Mouse (Mus musculus) kidney, adult 9 months (tissue): ENCODE data around the gene Ankrd24.

Source experiments
- DNase-seq: peaks from one replicate; pipeline ENCODE4 v3.0.0; 2022

Ankrd24 gene

DNA sequence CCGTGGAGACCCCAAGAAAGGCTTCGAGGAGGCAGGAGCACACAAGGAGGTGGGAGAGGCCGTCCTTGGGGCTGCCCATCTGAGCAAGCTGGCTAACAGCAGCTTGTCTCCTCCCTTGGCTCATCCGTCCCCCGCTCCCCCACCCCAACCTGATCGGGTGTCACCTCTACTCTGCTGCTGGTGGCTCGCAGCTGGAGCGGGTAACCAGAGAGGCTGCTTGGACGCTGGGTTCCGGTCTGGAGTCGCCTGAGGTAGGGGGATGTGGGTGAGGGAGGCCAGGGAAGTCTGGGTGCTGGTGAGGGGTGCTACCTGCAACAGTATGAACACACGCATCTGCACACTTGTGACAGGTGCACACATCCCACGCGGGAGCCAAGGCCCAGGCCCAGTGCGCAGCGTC, at the start of gene Ankrd24:
TSS of gene Ankrd24 (plus strand) at position 151 of the 400 bp plus-strand sequence.
- no peak for DNase-seq

DNA sequence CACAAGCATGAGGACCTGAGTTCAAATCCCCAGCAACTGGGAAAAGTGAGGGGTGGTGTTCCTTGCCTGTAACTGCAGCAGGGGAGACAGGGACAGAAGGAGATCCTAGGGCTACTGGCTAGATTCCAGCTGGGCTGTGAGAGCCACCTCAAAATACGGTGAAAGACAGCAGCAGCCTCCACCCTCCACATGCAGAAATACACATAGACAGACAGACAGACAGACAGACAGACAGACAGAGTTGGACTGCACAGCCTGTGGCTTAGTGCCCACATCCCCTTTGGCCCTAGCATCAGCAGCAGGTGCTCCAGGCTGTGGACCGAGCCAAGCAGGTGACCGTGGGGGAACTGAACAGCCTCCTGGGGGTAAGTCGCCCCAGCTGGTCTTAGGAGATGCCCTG, 48.4 kb upstream of the Ankrd24 start:
- DNase-seq: no peak

DNA sequence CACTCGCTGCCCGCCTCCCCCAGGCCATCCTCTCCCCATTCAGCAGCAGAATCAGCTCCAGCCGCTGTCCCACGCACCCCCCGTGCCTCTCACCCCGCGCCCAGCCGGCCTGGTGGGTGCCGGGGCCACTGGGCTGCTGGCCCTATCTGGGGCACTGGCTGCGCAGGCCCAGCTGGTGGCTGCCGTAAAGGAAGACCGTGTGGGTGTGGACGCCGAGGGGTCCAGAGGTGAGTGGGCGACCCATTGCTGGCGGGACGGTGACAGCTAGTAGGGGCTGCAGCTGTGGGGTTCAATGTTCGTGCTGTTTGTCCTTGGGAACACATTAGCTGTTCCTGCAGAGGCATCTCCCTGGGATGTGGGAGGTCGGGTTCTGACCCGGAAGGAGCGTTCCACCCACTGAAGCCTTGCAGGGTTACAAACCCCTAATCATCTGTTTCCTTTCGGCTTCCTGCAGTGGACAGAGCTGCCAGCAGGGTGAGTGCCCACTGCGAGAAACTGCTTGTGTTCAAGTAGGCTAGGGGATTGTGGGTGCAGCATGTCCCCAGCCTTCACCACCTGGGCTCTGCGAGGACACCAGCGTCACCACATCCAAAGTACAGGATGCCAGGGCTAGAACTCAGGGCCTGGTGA, 47.8 kb upstream of the Ankrd24 start:
- no peak for DNase-seq

DNA sequence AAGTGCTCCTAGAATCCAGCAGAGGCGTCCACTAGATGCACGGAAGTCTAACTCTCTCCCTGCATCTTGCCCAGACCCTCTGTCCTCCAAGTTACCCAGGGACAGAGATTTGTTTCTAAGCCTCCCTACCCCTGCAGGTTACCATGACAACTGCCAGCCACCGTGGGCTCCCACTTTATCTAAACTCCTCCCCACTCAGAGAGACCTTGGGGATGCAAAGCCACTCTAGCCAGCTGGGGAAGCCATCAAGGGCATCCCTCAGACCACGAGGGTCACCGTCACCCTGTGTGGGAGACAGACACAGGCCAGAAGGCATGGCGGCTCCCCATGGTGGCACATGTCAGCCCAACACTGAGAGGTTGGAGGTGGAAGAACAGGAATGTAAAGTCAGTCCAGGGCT, 45.0 kb upstream of the Ankrd24 start:
- no peak for DNase-seq

DNA sequence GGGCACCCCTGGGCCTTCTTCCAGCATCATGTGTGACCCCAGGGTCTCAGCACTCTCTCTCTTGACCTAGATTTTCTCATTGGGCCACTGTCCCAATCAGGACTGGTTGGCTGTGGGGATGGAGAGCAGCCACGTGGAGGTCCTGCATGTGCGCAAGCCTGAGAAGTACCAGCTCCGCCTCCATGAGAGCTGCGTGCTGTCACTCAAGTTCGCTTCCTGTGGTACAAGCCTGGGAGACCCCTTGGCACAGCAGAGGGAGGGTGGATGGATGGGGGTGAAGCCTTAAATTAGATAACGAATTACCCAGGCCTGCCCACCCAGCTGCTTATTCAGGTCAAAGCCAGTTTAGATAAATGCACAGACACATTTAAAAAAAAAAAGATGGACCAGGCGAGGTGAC, 39.6 kb upstream of the Ankrd24 start:
- DNase-seq: no peak

DNA sequence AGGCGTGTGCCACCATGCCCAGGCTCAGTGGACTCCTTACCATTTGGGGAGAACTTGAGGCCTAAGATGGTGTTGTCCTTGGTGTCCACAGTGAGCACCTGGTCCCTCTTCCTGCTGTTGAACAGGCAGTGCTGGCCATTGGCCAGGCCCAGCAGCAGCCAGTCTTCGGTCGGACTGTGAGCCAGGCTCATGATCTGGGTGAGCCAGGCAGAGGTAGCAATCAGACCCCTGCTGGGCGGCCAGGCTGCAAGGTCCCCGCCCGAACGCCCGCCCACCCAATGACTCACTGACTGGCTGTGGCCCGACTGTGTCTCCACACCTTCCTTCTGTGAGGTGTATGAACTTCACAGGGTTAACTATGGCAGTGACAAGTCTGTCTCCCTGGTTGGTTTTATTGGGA, 36.5 kb upstream of the Ankrd24 start:
- no peak for DNase-seq

DNA sequence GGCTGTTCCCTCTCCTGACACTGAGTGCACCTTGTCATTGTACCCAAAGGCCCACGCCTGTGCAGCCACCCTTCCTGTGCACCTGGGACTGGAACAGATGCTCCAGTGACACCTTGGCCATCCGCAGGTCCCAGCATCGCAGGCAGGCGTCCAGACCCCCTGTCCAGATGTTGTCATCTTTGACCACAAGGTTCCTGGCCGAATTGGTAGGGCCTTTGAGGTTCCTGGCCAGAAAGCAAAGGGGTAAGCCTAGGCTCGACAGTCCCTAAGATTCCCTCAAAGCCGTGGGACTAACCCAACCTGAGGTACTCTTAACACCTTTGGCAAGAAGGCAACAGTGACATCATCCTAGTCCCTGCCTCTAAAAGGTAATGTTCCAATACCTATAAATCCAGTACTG, 35.7 kb upstream of the Ankrd24 start:
- DNase-seq: no peak

DNA sequence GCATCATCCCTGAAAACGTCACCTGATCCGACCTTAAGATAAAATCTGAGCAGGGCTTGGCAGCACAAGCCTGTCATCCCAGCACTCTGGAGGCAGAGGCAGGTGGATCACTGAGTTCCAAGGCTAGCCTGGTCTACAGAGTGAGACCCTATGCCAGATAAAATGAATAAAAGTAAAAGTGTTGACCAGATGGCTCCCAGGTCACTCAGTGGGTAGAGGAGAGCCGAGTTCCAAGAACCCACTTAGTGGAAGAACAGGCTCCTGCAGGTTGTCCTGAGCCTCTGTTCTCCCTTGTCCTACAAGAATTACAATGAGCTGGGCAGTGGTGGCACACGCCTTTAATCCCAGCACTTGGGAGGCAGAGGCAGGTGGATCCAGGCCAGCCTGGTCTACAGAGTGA, 35.1 kb upstream of the Ankrd24 start:
- no peak for DNase-seq

DNA sequence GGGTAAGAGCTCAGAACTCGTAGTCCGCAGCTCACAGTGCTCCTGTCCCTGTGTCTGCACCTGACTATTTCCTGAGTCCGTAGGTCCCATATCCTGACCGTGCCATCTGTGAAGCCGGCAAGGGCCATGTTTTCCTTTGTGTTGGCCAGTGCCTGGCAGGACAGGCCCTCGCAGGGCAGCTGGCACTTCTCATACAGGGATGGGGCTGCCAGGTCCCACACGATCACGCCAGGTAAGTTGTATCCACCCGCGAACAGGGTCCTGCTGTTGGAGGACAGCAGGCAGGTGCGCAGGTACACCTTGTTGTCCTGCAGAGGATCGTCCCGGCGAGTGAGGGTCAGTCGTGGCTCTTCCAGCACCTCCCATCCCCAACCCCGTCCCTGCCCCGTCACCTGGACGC, 34.4 kb upstream of the Ankrd24 start:
- DNase-seq: no peak

DNA sequence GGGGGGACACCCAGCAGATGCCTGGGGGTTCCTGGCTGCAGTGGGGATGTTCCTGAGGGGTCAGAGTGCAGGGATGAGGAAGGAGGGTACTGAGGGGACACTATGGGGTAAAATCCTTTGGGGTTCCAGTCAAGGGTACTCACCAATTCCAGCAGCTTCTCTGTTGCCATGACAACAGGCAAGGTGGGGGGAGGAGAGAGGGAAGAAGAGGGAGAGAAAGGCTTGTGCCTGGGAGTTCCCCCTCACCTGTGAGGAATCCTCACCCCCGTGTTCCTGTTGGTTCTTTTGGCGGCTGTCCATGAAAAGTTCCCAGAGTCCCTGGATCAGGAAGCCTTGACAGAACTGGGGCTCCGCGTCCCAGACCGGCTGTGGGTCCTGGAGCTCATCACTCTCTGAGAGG, 32.7 kb upstream of the Ankrd24 start:
- no peak for DNase-seq

DNA sequence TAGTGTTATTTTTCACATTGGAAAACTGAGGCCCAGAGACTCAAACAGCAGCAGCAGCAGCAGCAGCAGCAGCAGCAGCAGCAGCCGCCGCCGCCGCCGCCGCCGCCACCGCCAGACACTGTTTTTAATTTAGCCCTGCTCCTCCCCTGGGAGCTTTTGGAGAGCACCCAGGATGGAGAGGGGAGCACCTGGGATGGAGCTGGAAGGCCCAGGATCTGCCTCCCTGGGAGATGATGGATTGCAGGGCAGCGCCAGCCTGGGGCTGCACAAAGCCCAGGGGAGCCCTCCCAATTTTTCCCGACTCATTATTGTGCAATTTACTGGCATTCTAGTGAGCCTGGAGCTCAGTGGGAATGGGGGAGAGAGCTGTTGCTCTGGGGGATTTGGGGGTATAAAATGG, 31.7 kb upstream of the Ankrd24 start:
- DNase-seq: no peak

DNA sequence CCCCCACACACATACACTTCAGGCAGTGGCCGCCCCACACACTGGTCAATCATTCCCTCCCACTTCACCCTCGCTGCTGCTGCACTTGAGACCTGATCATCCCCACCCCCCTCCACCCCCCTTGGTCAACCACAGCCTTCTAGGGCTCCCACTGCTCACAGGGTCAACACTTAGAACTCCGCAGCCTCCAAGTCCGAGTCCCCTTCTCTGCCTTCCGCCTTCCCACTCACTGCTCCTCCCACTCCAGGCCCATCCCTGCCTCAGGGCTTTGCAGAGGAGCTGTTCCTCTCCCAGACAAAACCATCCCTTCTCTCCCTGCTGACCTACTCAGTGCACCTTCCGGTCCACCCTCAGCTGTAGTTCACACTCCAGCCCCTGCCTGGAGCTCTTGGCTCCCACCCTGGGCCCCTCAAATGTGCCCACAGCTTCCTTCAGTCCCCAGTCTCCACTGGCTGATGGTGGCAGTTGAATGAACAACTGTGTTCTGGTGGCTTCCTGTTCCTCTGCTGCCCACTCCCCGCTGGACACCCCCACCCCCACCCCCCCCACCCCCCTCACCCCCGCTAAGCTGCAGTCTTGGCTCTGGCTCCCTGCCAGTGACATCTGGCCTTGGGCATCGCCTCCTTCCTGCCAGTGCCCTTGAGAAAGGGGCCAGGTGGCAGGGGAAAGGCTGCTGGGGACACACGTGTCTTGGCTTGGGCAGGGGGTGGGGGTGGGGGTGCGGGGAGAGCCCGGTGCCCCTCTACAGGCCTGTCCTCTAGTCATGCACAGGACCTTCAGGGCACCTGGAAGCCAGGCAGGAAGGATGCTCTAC, 31.0 kb upstream of the Ankrd24 start:
- DNase-seq: no peak

DNA sequence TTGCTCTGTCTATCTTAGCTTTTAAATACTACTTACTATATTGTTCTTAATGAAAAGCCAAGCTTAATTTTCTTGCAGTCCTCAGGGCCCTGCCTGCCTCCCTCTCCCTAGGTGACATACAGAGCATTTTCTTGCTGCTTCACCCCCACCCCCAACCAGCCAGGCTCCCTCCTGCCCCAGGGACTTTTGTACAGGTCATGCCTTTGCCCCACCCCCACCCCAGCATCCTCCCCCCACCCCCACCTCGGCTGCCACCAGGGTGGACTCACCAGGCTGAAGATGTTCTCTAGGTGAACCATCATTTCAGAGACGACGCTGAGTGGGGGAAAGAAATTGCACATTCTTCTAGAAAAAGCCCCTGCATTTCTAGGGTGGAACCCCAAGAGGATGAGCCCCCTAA, 30.0 kb upstream of the Ankrd24 start:
- DNase-seq: no peak

DNA sequence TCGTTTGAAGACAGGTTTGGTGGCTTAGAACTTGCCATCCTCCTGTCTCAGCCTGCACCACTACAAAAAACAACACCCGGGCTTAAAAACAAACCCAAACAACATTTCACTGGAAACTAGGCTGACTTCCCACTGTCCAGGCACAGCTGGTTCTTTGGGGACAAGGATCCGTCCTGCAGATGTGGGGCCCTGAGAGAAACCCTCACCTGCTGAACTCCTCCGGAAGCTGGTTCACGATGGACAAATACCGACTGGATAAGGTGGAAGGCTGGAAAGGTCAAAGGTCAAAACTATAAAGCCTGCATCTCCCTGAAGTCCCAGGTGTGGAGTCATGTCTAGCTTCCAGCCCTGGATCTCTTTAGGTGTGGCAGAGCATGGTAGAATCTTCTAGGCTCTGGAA, 29.5 kb upstream of the Ankrd24 start:
- no peak for DNase-seq

DNA sequence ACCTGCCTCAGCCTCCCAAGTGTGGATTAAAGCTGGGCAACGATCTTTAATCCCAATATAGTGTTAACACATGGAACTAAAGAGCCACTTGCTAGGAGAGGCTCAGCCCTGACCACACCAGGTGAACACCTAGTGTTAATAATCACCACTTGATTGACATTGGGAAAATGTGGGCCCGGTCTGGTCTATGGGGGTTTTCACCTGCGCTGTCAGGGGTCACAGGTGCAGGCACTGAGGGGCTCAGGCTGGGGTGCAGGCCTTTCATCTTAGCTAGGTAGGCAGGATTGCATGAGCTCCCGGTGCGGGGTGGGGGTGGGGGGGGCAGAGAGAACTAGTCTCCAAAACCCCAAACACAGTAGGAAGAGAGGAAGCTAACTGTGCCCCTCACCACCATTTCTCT, 28.7 kb upstream of the Ankrd24 start:
- DNase-seq: no peak

DNA sequence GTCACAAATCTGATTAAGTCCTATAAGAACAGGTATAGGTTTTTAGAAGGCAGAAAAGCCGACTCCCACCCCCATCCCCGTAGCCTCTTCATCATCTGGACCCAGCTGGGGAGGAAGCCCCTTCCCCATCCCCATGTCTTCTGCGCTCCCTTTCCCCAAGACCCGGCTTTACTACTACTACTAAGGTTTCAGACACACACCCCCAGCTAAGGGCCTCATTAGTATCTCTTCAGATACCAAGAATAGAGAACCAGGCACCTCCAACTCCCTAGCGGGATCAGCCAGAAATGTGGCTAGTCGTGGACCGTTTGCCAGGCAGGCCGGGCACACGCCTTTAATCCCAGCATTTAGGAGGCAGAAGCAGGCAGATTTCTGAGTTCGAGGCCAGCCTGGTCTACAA, 28.2 kb upstream of the Ankrd24 start:
- DNase-seq: no peak

DNA sequence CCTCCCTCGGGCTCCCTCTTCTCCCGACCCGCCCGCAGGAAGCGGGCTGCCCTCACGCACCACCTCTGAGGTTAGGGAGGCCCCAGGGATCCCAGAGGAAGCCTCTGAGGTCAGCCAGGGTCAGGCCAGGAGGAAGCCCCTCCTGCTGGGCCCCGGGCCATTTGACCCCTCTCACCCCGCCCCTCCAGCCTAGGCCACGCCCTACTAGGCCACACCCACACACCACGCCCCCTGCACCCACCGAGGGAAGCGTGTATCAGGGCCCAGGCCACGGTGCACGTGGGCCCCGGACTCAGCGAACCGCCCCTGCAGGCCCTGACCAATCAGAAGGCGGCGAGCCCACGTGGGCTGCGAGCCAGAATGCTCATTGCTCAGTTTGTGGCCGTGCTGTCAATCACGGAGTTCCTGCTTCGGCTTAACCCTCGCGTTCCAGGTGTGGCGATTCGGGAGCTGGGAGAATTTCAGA, 27.6 kb upstream of the Ankrd24 start, which contains the start of gene Tle6:
TSS of gene Tle6 (minus strand) at position 336 of the 466 bp plus-strand sequence.
- DNase-seq: peak; percentile 96

DNA sequence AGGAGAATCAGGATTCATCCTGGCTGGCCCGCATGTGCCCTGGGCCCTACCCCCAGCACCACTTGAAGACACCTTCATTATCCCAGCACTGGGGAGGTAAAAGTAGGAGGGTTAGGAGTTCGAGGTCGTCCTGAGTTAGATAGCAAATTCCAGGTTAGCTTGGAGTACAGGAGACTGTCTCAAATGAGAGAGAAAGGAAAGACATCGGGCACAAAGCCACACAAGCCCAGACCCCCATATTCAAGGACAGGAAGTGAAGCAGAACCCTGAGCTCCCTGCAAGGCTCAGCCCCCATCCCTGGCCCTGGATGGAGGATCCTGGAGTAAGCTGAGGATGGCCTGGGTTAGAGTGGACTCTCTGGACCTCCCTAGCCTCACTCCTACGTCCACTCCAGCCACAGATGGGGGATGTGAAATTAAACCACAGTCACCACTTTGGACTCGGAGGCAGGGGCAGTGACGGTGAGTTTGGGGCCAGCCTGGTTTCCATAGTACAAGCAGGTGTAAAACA, 26.9 kb upstream of the Ankrd24 start:
- DNase-seq: no peak

DNA sequence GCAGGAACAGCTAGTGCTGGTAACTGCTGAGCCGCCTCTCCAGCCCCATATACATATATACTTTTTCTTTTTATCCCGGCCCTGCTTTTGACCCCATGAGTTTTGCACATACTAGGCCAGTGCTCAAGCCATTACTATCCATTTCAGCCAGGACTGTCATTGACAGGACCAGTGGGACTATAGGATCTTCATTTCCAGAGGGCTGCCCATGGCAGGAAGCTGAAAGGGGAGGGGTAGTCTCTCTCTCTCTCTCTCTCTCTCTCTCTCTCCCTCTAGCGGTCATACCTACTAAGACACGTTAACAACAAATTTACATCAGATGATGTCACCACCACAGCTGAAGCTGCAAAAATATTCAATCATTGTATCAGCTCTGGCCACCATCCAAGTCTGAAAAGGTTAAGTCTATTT, 25.6 kb upstream of the Ankrd24 start:
- DNase-seq: no peak

DNA sequence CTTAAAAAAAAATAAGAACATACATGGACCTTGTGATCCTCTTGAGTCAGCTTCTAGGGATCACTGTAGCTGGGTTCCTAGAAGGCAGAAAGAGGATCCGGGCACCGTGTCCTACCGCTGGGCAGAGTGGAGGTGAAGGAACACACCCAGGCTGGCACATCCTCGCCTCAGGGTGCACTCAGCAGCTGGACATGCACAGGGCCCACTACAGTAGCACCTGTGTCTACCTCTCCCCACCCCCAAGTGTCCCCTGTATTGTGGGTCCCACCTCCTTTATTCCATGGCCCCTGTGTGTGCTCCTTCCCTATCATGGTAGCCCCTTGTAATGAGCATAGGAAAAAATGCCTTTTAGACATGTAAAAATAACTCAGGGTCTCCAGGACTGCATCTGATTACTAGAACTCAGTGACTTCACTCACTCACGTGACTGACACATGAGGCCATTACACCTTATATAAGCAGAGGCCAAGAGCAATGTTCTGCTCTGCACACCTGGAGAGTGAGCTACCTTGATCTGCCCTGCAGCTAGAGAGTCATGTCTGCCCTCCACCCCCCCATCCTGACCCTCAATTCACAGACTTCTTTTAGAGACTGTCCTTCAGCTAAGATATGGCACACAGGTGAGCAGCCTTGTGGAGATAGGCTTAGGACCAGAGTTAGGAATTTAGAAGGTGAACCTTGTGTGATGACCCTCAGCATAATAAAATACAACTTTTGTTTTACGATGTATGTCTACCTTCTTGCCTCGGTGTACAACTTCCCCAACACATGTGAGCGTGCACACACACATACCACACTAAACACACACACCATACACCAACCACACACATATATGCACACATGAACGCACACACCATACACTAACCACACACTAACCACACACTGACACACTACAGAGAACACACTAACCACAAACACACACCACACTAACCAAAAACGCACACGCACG, 24.0 kb upstream of the Ankrd24 start:
- DNase-seq: peak; percentile 55

DNA sequence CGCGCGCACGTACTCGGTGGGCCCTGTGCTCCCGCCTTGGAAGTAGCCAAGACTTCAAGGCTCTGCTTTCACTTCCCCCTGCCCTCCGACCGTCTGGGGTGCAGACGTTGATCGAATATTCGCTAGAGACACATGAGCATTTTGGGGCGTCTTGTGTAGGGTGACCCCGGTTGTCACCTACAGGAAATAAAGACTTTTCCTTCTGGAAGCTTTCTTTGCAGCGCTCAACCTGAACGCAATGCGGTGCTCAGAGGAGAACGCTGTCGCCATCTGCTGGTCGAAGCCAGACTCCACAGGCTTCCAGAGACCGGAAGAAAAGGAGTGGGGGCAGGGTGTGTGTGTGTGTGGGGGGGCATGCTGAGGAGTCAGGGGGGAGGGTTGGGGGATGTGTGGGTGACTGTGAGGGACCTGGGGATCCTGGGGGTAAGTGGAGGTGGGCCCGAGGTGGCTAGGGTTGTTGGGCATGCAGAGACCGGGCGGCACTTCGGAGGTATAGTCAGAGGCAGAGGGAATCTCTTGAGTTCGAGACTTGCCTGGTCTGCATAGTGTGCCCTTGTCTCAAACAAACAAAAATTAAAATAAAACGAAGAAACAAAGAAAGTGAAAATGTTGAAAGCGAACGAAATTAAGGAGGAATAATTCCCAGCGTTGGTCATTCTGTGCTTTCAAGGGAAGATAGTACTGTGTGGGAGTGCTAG, 23.2 kb upstream of the Ankrd24 start:
- DNase-seq: peak; percentile 88

DNA sequence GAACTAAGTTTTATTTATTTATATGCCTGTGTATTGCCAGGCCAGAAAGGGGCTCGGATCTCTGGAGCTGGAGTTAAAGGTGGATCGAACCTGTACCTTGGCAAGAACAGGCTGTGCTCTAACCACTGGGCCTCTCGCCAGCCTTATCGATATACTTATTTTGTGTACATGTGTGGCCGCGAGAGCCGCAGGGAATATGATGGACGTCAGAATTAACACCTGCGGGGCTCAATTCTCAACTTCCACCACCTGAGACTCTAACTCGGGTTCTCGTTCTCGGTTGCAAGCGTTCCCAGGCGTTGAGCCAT, 22.7 kb upstream of the Ankrd24 start:
- no peak for DNase-seq
